Mouse (Mus musculus): Measurements from ENCODE around the gene Gm5565.

DNA sequence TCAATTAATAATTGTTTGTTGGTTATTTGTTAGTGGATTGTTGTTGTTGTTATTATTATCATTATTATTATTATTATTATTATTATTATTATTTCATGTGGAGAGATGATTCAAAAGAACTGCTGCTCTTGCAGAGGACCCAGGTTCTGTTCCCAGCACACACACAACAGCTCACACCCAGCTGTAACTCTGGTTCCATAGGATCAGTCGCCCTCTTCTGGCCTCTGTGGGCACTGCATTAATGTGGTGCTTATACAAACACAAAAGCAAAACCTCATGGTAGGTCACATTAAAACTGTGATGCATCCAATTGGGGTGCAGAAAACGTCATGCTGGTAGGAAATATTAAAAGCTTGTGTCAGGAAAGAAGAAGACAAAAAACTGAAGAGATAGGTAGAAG is 12.4 kb downstream of the Gm5565 start:
- no peak for TF ChIP-seq CTCF (IDR thresholded peaks at IDR 0.05)
- no peak for TF ChIP-seq POLR2A (IDR thresholded peaks at IDR 0.05; ENCODE audit: insufficient read depth, low read depth, low read length)
- no peak for TF ChIP-seq EP300 (IDR thresholded peaks at IDR 0.05; ENCODE audit: insufficient read depth, low read depth, low read length)
